Mouse (Mus musculus) hindbrain, embryonic 13.5 days (tissue): ENCODE data around the gene Dand5. TPM values are rescaled to one million over a fixed set of nuclear protein-coding genes. Genes with fewer than 3 reads are reported as not detected.

Experiments
- ATAC-seq: fragments of 200-750 bp; cut with Nextera tagmentation; 2 replicates; pipeline ENCODE4 v1.8.0; 2017; ENCODE audit warnings: moderate TSS enrichment; ENCODE audit not compliant: low FRiP score
- H3K27ac ChIP-seq: fragments of 300-500 bp; sonication (generic); 2 replicates; pipeline ENCODE4 v1.5.1; 2015; ENCODE audit warnings: inconsistent platforms, mild to moderate bottlenecking, moderate library complexity
- H3K27me3 ChIP-seq: fragments of 300-500 bp; sonication (generic); 2 replicates; pipeline ENCODE4 v1.6.1; 2015; ENCODE audit warnings: mild to moderate bottlenecking, inconsistent platforms
- H3K36me3 ChIP-seq: fragments of 300-500 bp; sonication (generic); 2 replicates; pipeline ENCODE4 v1.6.1; 2015; ENCODE audit warnings: mild to moderate bottlenecking, inconsistent platforms
- H3K4me1 ChIP-seq: fragments of 300-500 bp; sonication (generic); replicated peaks from 2 replicates; pipeline ENCODE4 v1.6.1; 2015; ENCODE audit warnings: inconsistent platforms
- H3K4me2 ChIP-seq: fragments of 300-500 bp; sonication (generic); 2 replicates; pipeline ENCODE4 v1.6.1; 2015; ENCODE audit warnings: inconsistent platforms, mild to moderate bottlenecking, moderate library complexity
- H3K4me3 ChIP-seq: fragments of 300-500 bp; sonication (generic); 2 replicates; pipeline ENCODE4 v1.5.1; 2015; ENCODE audit warnings: mild to moderate bottlenecking, inconsistent platforms
- H3K9ac ChIP-seq: fragments of 300-500 bp; sonication (generic); 2 replicates; pipeline ENCODE4 v1.6.1; 2015; ENCODE audit warnings: mild to moderate bottlenecking, inconsistent platforms
- H3K9me3 ChIP-seq: fragments of 300-500 bp; sonication (generic); 2 replicates; pipeline ENCODE4 v1.6.1; 2016; ENCODE audit warnings: inconsistent platforms
- WGBS: fragments of 180-500 bp; shearing (Covaris S2); methylation state at CpG from one replicate; pipeline ENCODE4 v1.1.7; 2015; 5-methylcytosine and 5-hydroxymethylcytosine counted together
- polyA plus RNA-seq: library from polyadenylated mRNA; unstranded; fragments of >200 nt; fragmentation: Nextera tagmentation; extraction: Ambion mirVana; gene quantifications from 2 replicates; pipeline ENCODE4 v1.2.1, GENCODE M21; 2015

Dand5 gene
- 10.8 and 11.5 TPM in 2 replicates for polyA plus RNA-seq

- no peaks in the 10 kb centered on the region for H3K36me3 ChIP-seq
- peaks cover 16% of the 10 kb centered on the region for H3K4me1 ChIP-seq
- H3K4me2 ChIP-seq, result peak within 1 kb of the TSS; percentile 54
- 38% methylated on average over 3 of the region's 3 CpGs for WGBS
- no peaks in the 10 kb centered on the region for H3K9me3 ChIP-seq
- H3K27ac ChIP-seq, result no peak within 1 kb of the TSS
- ATAC-seq, result no peak
- peak within 1 kb of the TSS; percentile 55 for H3K9ac ChIP-seq
- H3K27me3 ChIP-seq, result peaks cover 14% of the 10 kb centered on the region; the same call in 1 of the 2 replicates
- H3K4me3 ChIP-seq, result peak within 1 kb of the TSS; percentile 30
These were observed at the start of gene Dand5 for GRCm38 (mm10) chr8:84822723-84823122. TSS of gene Dand5 (minus strand) at chr8:84822823.

GRCm38 (mm10) chr8:84871376-84872308 is 49.0 kb upstream of the Dand5 start, which contains the start of gene Syce2:
TSS of gene Syce2 (plus strand) at chr8:84872111.
- no peaks in the 10 kb centered on the region for H3K9me3 ChIP-seq
- H3K36me3 ChIP-seq, result peaks cover 32% of the 10 kb centered on the region
- peaks cover 14% of the 10 kb centered on the region for H3K27me3 ChIP-seq
- ATAC-seq, result peak; percentile 66
- H3K4me2 ChIP-seq, result peak within 1 kb of the TSS; percentile 73
- WGBS, result 18% methylated on average over 46 of the region's 46 CpGs
- H3K27ac ChIP-seq, result no peak within 1 kb of the TSS
- H3K9ac ChIP-seq, result peak within 1 kb of the TSS; percentile 66
- H3K4me1 ChIP-seq, result peaks cover 14% of the 10 kb centered on the region
- peak within 1 kb of the TSS; percentile 42 for H3K4me3 ChIP-seq

GRCm38 (mm10) chr8:84856864-84857441 is 34.3 kb upstream of the Dand5 start, which contains the start of gene Farsa:
TSS of gene Farsa (plus strand) at chr8:84856989.
- no peaks in the 10 kb centered on the region for H3K9me3 ChIP-seq
- peak within 1 kb of the TSS; percentile 85 for H3K27ac ChIP-seq
- peak; percentile 92 for ATAC-seq
- peaks cover 17% of the 10 kb centered on the region for H3K4me1 ChIP-seq
- H3K36me3 ChIP-seq, result peaks cover 29% of the 10 kb centered on the region
- H3K4me2 ChIP-seq, result peak within 1 kb of the TSS; percentile 81
- no peaks in the 10 kb centered on the region for H3K27me3 ChIP-seq
- peak within 1 kb of the TSS; percentile 84 for H3K4me3 ChIP-seq
- H3K9ac ChIP-seq, result peak within 1 kb of the TSS; percentile 82
- under 1% methylated on average over 39 of the region's 39 CpGs for WGBS

- Histone ChIP-seq H3K4me2 (no peak overlapping the region), H3K9me3 (no peaks in the 10 kb centered on the region), H3K36me3 (peaks cover 24% of the 10 kb centered on the region), H3K4me3 (peak overlapping the region; percentile 84), H3K9ac (no peak overlapping the region), H3K27me3 (no peaks in the 10 kb centered on the region), H3K4me1 (peaks cover 17% of the 10 kb centered on the region), H3K27ac (no peak overlapping the region; the same call in 1 of the 2 replicates)
- peak; percentile 41 for ATAC-seq
- 93% methylated on average over 3 of the region's 3 CpGs for WGBS
These were observed 33.8 kb upstream of the Dand5 start for GRCm38 (mm10) chr8:84856434-84856833.

DNA sequence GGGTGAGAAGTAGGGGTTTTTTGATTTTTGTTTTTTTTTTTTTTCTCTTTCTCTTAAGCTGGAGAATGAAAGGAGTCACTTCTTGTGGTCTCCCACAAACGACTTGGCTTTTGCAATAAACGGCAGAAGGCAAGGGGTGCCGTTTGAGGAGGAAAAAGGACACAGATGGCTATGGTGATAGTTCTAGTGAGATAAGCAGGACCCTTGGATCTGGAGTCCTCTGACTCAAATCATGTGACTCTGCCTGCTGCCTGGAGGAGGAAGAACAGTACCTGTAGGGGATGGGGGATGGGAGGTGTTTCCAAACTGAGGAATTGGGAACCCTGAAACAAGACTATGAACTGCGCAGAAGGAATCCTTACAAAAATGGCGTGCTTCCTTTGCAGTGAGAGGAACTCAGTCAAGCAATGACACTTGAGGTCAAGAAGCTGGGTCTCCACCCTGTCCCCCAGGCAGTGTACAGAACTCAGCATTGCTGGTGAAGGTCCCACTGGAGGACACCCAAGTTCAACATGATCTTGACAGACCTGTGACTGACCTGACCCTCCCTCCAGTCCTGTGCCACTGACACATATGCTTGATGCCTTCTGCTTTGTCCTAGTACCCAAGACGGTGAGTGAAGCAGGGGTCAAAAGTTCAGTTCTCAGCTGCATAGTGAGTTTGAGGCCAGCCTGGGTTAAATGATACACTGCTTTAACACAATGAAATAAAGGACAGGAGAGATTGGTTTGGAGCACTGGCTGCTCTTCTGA is 25.2 kb upstream of the Dand5 start:
- Histone ChIP-seq H3K27ac (peak overlapping the region; percentile 87), H3K27me3 (no peaks in the 10 kb centered on the region), H3K4me1 (peaks cover 35% of the 10 kb centered on the region), H3K4me3 (peak overlapping the region; percentile 98), H3K36me3 (peaks cover 22% of the 10 kb centered on the region), H3K9ac (peak overlapping the region; percentile 79), H3K9me3 (no peaks in the 10 kb centered on the region), H3K4me2 (peak overlapping the region; percentile 78)
- ATAC-seq, result no peak
- WGBS, result 53% methylated on average over 6 of the region's 6 CpGs

DNA sequence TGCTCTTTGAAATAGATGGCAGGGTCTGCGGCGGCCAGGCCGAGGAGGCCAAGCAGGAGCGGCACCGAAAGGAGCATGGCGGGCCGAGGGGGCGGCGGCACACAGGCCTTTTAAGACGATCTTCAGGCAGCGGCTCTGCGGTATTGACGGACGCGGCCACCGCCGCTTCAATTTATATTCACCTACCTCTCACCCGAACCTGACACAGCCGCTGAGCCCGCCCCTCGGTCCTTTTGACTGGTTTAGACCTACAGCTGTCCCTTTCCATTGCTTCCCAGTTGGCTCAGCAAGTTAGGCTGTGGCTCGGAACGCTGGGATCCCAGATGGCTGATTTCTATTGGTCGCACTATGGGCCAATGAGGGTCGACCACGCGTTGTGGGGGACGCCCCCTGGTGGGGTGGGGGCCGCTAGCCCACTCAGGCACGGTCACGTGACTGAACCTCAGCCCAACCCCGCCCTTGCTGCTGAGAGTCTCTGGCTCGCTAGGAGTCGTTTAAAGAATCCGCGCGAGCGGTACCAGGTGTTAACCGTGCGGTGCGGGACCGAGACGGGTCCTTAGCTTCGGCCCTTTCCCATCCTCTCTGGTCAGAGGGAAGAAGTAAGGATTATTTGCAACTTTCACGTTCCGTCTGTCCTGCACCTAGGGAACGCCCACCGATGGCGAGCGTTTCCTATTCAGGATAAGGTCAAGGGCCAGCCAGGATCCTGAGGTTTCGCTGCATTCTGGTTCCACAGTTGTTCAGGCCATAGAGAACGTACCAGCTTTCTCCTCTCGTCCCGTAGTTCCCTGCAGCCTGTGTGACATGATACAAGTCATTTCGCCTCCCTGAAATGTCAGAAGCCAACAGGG is 24.3 kb upstream of the Dand5 start, which contains the start of gene Calr:
Gene Calr (minus strand): TSS at position 213 of the 851 bp plus-strand sequence.
- peaks cover 43% of the 10 kb centered on the region for H3K4me1 ChIP-seq
- H3K9ac ChIP-seq, result peak within 1 kb of the TSS; percentile 98
- H3K4me2 ChIP-seq, result peak within 1 kb of the TSS; percentile 88
- no peaks in the 10 kb centered on the region for H3K27me3 ChIP-seq
- under 1% methylated on average over 55 of the region's 55 CpGs for WGBS
- H3K36me3 ChIP-seq, result peaks cover 32% of the 10 kb centered on the region
- H3K4me3 ChIP-seq, result peak within 1 kb of the TSS; percentile 98
- no peaks in the 10 kb centered on the region for H3K9me3 ChIP-seq
- peak; percentile 99 for ATAC-seq
- H3K27ac ChIP-seq, result peak within 1 kb of the TSS; percentile 92

- H3K36me3 ChIP-seq, result peaks cover 39% of the 10 kb centered on the region
- H3K9me3 ChIP-seq, result no peaks in the 10 kb centered on the region
- no peaks in the 10 kb centered on the region for H3K27me3 ChIP-seq
- peak overlapping the region; percentile 98 for H3K9ac ChIP-seq
- peak overlapping the region; percentile 92 for H3K27ac ChIP-seq
- H3K4me1 ChIP-seq, result peaks cover 44% of the 10 kb centered on the region
- peak overlapping the region; percentile 98 for H3K4me3 ChIP-seq
- H3K4me2 ChIP-seq, result peak overlapping the region; percentile 88
- peak; percentile 46 for ATAC-seq
- under 1% methylated on average over 30 of the region's 30 CpGs for WGBS
These were observed 23.6 kb upstream of the Dand5 start for GRCm38 (mm10) chr8:84846094-84846721.

DNA sequence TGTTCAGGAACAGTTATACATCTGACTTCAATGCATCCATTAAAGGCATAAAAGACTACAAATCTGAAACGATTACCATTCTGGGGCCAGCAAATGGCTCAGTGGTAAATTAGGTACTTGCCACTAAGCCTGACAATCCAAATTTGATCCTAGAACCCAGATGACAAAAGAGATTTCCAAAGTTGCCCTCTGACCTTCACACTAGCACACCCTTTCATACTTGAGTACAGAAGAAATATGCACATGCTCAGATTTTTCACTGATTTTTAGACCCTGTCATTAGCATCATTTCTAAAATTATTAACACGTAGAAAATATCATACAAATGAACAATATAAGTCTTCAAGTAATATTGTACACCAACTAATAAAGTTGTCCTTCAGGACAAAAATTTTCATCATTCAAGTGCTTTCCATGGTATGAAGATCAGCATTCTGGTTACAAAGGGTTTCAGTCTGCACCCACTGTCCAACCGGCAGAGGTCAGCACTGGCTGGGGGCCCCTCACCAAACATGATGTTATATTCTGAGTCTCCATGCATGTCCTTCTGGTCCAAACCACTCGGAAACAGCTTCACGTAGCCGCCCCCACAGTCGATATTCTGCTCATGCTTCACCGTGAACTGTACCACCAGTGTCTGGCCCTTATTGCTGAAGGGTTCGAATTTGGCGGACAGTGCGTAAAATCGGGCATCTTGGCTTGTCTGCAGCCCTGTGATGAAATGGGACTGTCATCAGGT is 22.9 kb upstream of the Dand5 start:
- Histone ChIP-seq H3K4me2 (peak overlapping the region; percentile 88), H3K9me3 (no peaks in the 10 kb centered on the region), H3K36me3 (peaks cover 41% of the 10 kb centered on the region), H3K9ac (peak overlapping the region; percentile 98), H3K4me3 (peak overlapping the region; percentile 98), H3K27me3 (no peaks in the 10 kb centered on the region), H3K27ac (peak overlapping the region; percentile 92), H3K4me1 (peaks cover 44% of the 10 kb centered on the region)
- no peak for ATAC-seq
- WGBS, result 17% methylated on average over 12 of the region's 12 CpGs

DNA sequence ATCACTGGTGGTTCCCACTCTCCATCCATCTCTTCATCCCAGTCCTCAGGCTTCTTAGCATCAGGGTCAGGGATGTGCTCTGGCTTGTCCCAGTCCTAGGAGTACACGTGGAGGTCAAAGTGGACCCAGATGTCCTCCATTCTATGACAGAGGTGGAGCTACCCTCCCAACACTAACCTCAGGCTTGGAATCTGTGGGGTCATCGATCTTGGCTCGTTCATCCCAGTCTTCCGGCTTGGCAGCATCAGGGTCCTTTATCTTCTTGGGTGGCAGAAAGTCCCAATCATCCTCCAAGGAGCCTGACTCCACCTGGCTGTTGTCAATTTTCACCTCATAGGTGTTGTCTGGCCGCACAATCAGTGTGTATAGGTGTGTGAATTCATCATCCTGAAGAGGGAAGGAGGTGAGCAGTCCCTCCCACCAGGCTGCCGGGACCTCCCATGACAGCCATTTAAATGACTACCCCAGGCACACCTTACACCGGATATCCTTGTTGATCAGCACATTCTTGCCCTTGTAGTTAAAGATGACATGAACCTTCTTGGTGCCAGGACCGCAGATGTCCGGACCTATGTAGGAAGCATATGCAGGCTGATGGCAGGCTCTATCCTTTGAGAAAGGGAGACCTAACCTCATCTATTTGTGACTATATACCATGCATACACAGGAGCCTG is 21.9 kb upstream of the Dand5 start:
- H3K4me3 ChIP-seq, result peak overlapping the region; percentile 98
- peak overlapping the region; percentile 88 for H3K4me2 ChIP-seq
- H3K27ac ChIP-seq, result peak overlapping the region; percentile 30; the same call in 1 of the 2 replicates
- peaks cover 50% of the 10 kb centered on the region for H3K4me1 ChIP-seq
- 89% methylated on average over 9 of the region's 9 CpGs for WGBS
- no peak for ATAC-seq
- no peaks in the 10 kb centered on the region for H3K27me3 ChIP-seq
- no peaks in the 10 kb centered on the region for H3K9me3 ChIP-seq
- peaks cover 41% of the 10 kb centered on the region for H3K36me3 ChIP-seq
- peak overlapping the region; percentile 98 for H3K9ac ChIP-seq

DNA sequence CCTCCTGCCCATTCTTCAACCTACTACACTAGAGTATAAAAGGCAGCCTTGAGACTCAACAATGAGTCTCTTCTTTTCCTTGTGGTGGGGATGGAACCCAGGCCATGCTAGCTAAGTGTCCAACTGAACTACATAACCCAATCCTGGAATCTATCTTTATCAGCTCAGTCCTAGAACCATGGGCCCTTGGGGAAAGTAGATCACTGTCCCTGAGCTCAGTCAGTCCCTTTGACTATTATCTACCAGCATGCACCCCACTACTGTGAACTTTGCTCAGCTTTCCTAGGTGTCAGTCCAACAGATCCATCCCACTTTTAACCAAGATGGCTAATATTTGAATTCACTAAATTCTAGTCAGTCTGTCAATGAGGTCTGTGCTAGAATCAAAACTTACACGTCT is 18.9 kb upstream of the Dand5 start:
- Histone ChIP-seq H3K9ac (no peak overlapping the region), H3K4me3 (no peak overlapping the region), H3K36me3 (peaks cover 65% of the 10 kb centered on the region), H3K27me3 (no peaks in the 10 kb centered on the region), H3K27ac (peak overlapping the region; percentile 40; the same call in 1 of the 2 replicates), H3K4me2 (no peak overlapping the region), H3K4me1 (peaks cover 49% of the 10 kb centered on the region), H3K9me3 (no peaks in the 10 kb centered on the region)
- ATAC-seq, result no peak
- WGBS, result 84% methylated on average over 1 of the region's 1 CpGs
